Mouse (Mus musculus): ENCODE measurements around the gene Commd1.

Commd1 gene

DNA sequence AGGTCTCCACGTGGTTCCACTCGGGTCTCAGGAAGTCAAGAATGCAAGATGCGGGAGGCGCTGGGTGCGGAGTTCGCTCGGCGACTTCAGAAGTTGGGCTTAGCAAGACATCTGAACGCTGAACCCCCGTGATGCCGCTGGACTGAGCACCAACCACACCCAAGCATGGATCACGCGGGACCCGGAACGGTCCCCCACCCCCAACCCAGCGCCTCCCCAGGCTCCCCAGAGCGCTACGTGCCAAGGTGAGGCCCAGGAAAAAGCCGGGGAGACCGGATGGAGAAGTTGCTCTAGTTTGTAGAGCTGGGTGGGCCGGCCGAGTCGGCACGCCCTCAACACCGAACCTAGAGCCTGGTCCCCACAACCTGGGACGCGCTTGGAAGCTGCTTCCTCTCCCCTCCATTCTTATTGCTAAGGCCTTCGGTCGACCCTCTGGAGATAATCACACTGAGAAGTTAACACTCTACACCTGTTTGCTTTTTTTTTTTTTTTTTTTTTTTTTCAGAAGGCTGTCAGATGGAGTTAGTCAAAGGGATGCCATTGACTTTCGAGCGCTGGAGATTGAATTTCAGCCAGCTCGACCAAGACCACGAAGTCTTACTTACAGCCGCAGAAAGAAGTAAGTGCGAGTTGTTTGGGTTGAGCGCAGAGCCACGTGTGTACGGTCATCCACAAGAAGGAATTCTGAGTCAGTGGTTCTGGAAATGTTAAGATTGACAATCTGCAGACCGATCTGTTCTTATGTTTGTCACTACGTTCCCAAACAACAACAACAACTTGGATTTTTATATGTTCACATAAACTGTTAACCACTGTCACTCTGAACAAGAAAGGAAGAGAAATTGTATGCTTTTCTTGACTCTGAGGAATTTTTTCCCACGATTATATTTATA is 121.6 kb downstream of the Commd1 start, which contains the start of gene B3gnt2:
Gene B3gnt2, minus strand, starts transcription at position 627 of the 893 bp plus-strand sequence.
- DNase-seq (ENCODE audit: low spot score in 2 of 2) = no peak

DNA sequence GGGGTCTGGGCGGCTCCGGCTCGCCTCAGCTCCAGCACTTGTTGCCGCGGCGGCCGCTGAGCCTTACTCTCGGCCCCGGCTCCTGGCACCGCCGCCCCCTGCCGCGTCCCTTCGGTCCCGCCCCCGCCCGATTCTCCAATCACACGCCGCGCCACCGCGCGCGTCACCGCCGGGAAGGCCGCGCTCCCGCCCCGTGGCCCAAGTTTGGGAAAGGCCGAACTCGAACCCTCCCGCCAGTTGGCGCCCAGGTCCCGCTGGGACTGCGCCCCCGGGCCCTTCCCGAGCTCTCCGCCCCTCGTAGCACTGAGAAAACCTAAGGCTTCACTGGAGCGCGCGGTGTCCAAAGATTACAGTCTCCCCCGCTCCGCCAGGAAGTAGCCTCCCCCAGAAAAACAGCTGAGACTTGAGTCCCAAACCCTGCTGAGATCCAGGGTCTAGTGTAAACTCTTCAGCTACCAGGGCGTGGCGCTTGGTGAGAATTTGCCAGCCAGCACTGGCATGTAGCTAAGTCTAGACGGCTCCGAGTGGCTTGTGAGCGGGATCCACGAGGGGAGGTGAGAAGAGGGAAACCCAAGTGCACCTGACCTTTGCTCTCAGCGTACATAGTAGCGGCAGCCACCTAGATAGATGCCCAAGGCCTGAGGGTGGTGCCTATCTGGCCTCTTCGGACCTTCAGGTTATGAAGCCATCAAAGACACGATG is 122.4 kb downstream of the Commd1 start:
- peak; percentile 64 to 75 for DNase-seq (ENCODE audit: low spot score in 2 of 2)

DNA sequence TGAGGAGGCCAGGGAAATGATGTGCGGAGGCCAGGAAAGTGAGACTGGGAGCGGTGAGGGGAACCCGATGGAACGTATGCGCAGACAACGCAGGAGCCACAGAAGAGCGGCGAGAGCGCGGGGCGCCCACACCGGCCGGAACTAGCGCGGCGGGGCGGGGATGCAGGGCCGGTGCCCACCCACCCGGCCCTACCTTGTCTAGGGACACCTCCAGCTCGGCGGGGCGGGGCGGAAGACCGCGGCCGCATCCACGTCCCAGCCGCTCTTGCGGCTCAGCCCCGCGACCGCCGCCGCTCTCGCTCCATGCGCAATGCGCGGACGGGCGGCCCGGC is 122.9 kb downstream of the Commd1 start:
- DNase-seq (ENCODE audit: low spot score in 2 of 2) = no peak

DNA sequence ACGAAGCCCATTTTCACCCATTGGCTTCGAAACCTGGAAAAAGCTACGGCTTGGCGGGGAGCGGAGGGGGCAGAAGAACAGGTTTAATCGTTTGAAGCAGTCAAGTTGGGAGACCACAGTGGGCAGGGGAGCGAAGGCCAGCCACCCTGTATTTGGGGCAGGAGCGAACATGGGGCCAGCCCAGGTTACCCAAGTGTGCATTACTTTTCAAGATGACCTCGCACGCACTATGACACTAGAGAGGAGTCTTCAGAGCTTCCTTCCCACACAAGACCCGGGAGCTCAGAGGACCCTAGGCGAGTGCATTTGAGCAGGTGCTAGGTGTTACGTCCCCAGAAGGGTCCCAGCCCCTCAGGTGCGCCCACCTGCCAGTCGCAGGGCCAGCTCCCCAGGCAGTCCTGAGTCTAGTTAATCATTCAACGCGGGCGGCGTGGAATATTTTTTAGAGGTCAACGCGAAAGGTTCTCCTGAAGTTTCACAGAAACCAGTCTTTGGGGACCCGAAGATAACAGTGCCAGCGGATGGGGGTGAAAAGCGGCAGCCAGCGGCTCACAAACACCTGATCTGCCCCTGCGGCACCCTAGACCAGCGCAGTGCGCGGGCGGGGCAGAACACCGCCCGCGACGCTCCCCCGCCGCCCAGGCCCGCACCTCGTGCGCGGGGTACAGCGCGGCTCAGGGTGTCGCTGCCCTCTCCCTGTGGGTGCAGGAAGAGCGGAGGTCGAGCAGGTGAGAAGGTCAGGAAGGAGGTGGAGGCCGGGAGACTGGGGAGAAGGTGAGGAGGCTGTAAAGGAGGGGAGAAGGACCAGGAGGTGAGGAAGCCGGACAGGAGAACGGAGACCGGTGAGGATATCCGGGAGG is 123.5 kb downstream of the Commd1 start:
- DNase-seq (ENCODE audit: low spot score in 2 of 2) = no peak

DNA sequence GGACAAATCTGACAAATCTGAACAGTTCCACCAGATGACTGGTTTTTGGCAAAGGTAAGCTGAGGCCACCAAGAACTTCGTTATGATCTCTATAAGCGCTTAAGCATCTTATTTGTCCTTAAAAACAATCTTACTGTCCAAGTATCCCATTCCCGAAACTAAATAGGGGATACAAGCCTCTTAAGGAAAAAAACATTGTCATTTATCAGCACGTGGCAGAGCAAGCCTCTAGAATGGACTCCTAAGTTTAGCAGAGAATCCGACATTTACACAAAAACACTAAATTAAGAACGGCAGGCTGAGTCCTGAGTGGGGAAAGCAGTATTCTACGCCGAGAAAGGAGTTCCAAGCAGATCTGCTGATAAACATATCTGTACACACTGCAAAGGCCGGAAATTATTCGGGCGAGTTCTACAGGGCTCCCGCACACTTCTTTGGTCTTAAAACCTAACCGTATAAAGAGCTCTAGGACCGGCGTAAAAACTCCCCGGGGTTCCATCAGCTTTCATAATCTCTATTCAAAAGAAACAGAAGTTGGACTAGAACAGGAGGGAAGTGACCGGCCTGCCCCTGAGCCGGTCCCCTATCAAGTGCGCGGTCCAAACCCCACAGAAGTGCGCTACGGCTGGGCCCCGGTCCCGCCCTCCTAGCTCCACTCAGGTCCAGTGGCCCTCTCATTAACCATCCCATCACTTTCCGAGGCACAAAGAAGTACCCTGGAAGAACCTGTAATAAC is 124.3 kb downstream of the Commd1 start:
- no peak for DNase-seq (ENCODE audit: low spot score in 2 of 2)

DNA sequence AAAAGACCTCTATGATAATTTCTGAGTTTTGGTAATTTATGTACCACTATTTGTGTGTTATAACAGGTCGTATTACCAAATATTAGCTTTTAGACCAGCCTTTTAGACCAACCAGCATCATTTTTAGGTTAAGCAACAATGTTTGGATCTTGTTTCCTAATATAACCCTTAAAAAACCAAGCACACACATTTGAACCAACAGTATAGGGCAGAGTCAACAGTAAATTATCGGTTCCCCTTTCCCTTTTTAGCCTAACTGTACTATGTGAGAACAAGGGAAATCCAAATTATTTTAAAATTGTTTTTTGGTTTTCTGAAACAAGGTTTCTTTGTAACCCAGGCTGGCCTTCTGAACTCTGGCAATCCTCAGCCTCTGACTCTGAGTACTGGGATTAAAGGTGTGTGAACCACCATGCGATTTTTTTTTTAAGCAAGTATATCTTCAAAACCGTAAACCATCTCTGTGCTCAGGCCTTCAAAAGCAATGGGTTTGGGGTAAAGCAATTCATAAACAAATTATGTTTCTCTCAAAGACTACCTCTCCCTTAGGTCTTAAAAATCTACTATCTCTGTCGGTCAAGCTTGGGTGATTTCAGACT is 125.0 kb downstream of the Commd1 start:
- no peak for DNase-seq (ENCODE audit: low spot score in 2 of 2)

DNA sequence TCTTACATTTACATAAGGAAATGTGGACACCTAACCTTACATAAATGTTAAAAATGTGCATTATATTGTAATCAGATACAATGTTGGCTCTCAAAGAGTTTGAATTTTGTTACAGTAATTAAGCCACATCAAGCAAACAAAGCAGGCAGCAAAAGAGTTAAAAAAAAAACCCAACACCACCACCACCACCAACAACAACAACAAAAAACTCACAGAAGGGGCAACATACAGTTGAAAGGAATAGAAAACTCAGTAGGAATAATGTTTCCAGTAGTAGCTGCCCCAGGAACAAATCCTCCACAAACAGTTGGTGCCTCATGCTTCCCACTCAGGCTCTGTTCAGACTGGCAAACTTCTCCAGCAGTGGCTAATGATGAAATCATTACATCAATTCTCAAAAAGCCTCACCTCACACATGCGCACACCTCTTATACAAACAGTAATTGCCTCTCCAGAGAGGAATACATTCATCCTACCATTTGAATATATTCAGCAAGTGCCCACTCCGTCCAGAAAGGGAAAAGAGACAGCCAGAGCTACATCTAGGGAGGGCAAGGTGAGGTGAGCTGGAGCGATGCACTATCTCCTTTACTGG is 125.7 kb downstream of the Commd1 start:
- no peak for DNase-seq (ENCODE audit: low spot score in 2 of 2)

DNA sequence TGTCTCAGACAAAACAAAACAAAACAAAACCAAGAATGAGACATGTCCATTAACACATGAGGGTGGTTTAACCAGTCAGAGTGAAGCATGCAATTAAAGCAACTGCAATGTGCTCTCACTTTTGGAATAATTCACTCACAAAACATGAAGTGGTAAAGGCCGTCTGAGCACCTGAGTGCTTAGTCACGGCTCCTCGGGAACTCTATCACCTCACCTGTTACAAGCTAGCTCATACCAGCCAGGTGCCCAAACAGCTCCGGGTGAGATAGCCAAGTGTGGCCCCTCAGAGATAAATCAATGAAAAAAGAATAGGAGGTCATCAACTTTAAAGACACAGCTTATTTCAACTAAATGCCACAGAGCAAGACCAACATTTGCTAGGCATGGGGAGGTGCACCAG is 127.6 kb downstream of the Commd1 start:
- no peak for DNase-seq (ENCODE audit: low spot score in 2 of 2)

DNA sequence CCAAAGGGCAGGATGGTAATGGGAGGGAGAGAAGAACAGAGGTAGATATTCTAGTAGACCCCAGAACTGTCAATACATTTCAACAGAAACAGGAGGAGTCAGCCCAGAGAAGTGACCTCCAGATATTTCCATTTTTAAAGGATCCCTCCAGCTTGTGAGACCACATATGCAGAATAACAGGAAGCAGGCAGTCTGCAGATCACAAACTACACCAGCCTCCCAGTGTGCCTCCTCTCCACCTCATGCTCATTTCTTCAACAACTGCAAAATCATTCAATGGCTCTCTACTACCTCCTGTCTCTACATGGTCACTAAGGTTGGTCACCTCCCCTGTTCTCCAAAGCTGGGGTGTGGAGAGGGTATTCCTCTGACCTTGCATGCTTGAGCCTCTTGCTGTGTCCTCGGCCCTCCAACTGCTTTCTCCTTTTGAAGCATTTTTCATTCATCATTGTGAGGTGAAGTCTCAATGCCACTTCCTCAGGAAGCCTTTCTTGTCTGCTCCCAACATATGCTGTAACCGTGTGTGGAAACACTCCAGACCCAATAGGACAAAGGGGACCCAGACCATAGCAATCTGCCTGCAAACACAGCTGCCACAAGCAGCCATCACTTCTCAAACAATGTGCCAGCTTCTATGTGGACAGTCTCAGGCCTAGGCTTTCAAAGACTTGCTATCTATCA is 128.6 kb downstream of the Commd1 start:
- no peak for DNase-seq (ENCODE audit: low spot score in 2 of 2)

DNA sequence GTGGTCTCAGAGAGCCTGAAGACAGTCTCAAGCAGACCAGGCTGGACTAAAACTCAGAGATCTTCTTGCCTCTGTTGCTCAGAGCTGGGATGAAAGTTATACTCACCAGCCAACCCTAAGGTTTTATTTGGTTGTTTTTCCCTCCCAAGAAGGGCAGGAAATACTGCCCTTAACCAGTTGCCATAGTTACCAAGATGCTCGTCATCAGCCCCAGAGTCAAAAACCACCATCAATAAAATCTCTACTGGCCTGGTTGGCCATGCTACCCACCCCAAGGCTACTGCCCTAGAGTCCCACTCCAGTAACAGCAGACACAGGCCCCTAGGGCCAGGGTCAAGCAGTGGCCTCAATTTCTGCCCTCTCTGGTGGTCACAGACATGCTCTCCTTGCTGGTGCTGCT is 129.7 kb downstream of the Commd1 start:
- DNase-seq (ENCODE audit: low spot score in 2 of 2) = no peak

DNA sequence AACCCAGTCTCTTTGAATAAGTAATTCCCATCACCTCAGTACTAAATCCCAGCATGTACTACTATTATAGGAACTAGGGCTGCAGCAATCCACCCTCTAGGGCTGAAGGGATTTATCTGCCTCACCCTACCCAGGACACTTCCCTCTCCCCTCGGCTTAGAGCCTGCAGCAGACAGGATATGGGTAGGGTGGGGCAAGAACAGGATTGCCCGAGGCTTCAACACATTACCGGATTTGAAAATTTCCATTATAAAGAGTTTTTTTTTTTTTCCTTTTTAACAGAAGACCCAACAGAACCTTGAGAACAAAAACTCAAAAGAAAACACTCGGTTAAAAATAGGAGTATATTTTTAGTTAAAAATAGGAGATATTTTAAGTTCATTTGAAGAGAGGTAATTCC is 130.8 kb downstream of the Commd1 start:
- DNase-seq (ENCODE audit: low spot score in 2 of 2) = no peak

DNA sequence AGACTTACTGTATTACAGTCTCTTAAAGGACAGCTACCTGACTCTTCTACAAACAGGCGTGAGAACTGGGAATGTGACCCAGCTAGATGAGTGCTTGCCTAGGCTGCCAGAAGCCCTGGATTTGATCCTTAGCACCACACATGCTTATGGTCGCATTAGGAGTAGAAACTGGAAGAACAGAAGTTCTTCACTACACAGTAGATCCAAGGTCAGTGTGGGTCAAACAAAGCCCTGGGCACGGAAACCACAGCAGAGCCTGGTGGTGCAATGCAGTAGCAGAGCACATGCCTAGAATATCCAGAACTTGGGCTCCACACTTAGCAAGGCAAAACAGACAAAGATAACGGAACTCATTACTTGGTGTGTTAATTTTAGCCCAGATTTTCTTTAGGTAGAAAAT is 132.1 kb downstream of the Commd1 start:
- DNase-seq (ENCODE audit: low spot score in 2 of 2) = no peak

DNA sequence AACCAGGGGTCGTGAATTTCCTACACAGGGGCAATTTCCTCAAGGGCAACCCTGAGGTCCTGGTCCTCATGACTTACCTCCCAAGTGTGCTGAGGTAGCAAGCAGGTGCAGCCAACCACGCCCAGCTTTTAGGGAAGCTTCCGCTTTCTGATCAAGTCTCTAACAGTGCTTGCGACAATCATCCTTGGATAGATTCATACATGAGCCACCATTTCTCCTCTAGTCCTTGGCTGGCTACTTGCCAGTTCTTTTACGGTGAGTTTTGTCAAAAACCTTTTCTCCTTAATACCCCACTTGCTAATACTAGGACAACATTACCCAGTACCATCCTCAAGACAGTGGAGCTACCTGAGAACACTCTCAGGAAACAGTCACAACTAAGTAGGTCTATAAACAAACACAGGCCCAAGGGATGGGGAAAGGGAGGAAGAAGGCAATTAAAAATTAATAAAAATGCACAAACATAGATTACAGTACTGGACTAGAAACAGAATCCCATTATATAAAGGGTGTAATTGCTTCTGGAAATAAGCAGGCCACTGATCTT is 133.5 kb downstream of the Commd1 start:
- no peak for DNase-seq (ENCODE audit: low spot score in 2 of 2)

DNA sequence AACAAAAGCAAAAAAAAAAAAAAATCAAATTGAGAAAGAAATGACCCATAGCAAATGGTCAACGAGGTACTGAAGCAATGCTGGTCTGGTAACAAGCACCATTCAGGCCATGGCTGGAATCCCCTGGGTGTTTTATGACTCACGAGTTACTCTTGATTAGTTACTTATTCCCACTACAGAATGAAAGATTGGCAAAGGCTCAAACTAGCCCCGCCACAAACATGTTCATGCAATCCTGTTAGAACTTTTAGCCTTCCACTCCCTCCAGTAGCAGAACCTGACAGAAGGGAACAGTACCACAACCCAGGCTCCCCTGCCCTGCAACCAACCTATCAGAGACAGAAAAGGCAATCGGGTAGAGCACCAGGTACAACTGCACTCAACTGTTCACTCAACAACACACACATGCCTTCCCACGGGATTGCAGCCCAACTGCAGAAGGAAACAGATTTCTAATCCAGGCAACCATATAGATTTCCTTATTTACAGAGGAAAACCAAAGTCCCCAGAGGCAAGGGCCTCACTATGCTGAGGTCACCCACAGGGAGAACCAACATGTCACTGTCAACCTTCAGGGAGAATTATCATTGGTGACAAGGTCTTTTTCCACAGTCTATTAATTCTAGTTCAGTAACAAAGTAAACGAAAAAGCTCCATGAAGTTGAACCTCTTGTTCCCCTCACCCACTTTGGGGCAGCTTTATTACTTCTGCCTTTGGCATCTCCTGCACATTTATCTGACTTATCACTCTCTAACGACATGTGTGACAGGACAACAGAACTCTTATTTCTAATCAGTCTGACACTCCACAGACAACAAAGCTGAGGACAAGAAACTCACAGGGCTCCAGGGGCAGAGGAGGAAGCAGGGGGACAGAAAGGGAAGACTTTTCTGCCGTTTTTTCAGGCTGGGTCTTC is 134.2 kb downstream of the Commd1 start:
- DNase-seq (ENCODE audit: low spot score in 2 of 2) = no peak

DNA sequence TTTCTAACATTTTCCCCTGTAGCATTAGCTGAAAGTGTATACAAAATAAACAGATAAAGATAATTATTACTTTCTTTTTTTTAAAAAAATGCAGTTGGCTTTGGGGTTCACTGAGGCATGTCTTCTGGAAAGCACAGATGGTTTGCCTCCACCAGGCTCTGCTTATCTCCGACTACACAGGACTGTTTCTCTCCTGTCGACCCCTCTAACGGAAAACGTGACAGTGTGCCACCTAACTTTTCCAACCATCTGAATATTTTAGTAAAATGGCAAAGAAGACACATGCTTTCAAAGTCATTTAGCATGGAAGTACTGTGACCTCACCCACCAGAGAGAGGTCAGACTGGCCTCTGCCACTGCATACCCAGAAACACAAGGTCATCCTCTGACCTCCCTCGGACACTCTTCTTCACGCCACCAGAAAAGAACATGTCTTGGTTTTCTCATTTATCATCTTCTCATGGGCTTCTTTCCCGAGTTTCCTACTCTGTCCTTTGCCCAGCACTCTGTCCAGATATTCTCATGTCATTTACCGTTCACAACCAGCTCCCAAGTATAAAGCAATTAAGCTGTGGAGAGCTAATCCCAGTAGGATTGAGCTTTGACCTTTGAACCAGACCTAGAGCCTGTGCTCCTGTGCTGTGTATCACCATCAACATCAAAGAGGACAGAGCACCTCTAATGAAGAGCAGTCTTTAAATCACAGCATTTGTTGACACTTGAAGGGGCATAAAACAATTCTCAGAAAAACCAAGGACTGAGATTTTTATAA is 135.0 kb downstream of the Commd1 start:
- no peak for DNase-seq (ENCODE audit: low spot score in 2 of 2)

Measured in cerebellum, postnatal 4 days (tissue).